Mouse (Mus musculus) activated CD4-positive, CD25-positive, alpha-beta regulatory T cell, adult 4 months (primary cell): ENCODE measurements around the gene Psma5. TPM values are rescaled to one million over a fixed set of nuclear protein-coding genes. Genes with fewer than 3 reads are reported as not detected.

Source experiments
- ATAC-seq: one replicate; pipeline ENCODE4 v1.8.0; 2017
- polyA plus RNA-seq, 2 experiments: library from polyadenylated mRNA; unstranded; fragments of 100-300 nt; shearing (Covaris generic); gene quantifications; one replicate each; pipeline ENCODE4 v1.2.1; 2017

Psma5 gene
- polyA plus RNA-seq, 2 experiments from 2014 or later, result 196 to 245 TPM

DNA sequence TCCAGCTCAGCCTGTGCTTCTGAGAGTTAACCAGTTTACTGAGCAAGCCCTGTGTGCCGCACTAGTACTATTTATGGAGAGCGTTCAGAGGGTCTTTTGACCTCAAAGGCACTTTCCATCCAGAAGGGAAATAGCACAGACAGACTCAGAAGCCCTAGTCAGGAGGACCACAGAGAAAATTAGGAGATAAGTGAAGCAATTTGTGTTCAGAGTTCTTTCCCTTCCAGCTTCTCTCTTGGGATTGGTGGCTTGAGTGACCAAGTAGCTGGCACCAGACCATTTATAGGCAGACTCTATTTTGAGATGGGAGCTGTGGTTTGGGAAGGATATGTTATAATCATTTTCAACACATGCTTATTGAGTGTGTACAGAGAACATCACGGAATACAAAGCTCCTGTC lies 49.7 kb downstream of the Psma5 start:
- no peak for ATAC-seq

DNA sequence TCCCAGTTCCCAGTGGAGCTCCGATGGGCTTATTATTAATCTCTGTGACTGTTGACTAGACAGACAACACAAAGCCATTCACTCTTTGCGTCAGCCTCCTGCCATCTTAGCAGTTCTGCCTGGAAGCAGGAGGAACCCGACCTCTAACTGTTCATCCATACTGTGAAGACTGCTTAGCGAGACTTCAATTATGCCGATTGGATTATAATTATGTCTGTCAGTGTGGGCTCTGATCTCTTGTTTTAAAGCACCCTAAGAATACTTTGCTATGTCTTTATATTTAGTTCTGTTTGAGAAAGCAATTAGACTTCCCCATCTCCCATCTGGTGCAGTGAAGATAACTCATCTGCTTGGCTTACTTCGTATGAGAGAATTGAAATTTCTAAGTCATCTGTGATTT lies 50.8 kb downstream of the Psma5 start:
- ATAC-seq, result no peak

GRCm38 (mm10) chr3:108310921-108311341 lies 54.2 kb downstream of the Psma5 start:
- no peak for ATAC-seq

- ATAC-seq, result no peak
Measured at GRCm38 (mm10) chr3:108311688-108312087, 55.0 kb downstream of the Psma5 start.

DNA sequence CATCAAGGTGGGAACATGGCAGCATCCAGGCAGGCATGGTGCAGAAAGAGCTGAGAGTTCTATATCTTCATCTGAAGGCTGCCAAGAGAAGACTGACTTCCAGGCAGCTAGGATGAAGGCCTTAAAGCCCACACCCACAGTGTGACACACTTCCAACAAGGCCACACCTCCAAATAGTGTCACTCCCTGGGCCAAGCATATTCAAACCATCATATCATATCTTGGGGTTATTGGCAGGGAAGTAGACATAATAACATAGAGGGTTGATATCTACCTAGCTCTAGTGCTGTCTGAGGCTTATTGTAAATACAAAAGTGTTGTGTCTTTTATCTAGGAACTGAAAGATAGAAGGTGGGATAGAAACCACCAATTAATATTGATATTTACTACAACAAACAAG lies 55.7 kb downstream of the Psma5 start:
- ATAC-seq, result no peak

GRCm38 (mm10) chr3:108313138-108313537 lies 56.4 kb downstream of the Psma5 start:
- no peak for ATAC-seq

DNA sequence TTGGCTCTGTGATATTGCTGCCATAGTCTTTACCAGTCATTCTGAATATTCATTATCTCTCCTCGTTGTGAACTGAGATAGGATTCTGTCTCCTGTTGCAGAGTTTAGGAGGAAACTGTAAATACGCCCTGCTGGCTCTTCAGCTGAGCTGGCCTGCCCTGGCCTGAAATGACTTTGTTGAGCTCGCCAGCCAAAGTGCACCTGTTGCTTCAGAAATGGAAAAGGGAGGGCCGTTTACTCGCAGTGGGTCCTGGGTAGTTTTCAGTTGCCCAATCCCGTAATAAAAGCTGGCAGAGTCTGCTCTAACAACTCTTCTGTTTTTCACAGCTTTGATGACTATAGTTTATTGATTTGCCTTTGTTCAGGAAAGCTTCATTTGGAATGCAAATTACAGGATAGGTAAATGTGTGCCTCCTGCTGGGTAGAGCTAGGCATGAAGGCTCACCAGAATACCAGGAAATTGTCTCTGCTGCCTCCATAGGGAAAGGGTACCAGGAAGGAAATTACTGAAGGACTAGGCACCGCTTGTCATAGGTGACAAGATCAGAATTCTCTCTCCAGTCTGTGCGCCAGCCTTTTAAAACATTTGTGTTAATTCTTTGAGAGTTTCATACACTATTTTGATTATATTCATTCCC lies 57.4 kb downstream of the Psma5 start:
- no peak for ATAC-seq

DNA sequence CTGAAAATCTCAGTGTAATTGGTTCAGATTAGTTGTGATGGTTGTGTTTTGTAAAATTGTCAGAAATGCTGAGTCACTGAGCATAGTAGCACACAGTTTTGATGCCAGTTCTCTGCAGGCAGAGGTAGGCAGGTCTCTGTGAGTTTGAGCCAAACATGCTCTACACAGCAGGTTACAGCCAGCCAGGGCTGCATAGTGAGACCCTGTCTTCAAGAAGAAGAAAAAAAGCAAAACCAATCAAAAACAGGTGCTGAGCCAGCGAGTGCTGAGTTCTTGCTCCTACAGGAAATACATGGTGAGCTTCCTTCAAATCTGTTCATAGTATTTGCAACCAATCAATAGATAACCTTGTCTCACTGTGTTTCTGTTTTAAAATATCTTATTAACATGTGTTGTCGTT lies 61.8 kb downstream of the Psma5 start:
- ATAC-seq, result no peak

- no peak for ATAC-seq
Measured at GRCm38 (mm10) chr3:108321671-108322070, 64.9 kb downstream of the Psma5 start.

GRCm38 (mm10) chr3:108322136-108322535 lies 65.4 kb downstream of the Psma5 start:
- ATAC-seq, result no peak

DNA sequence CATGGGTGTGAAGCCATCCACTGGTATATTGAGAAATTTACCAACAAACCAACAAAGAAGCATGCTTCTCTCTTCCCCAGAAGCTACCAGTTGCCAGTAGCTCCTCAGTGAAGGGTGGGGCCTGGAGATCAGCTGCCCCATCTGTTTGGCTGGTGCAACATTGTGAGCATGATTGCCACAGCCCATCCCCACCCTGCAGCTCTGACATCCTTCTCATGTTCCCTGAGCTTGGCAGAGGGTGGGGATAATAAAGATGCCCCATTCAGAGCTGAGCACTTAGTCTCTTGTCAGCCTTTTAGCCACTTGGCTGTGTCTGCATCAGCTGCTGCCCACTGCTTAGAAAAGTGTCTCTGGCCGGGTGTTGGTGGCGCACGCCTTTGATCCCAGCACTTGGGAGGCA lies 66.2 kb downstream of the Psma5 start:
- ATAC-seq, result no peak

DNA sequence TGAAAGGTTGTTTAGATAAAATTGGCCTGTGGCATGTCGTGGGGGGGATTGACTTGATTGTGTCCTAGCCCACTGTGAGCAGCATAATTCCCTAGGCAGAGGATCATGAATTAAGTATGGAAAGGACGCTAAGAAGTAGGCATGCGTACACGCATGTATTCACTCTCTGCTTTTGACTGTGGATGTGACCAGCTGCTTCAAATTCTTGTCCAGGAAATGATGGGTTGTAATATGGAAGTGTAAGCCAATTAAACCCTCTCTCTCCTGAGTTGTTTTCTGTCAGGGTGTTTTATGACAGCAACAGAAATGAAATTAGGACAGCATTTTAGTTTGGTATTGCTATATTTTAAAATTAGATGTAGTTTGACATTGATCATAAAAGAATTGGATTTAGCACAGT lies 68.1 kb downstream of the Psma5 start:
- ATAC-seq, result no peak

DNA sequence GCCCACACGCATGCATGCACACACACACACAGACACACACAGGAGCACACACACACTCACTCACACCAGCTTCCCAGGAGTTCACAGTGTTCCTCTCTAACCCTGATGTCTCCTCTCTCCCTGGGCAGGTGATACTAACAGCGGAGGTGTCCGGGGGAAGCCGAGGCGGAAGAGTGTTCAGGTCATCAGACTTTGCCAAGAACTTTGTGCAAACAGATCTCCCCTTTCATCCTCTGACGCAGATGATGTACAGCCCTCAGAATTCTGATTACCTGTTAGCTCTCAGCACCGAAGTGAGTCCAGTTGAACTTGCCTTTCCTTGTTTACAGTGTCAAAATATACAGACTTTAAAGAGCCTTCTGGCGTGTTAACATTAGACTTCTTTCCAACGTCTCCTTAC lies 68.8 kb downstream of the Psma5 start:
- ATAC-seq, result no peak

- no peak for ATAC-seq
Measured at GRCm38 (mm10) chr3:108327275-108327674, 70.5 kb downstream of the Psma5 start.

GRCm38 (mm10) chr3:108327916-108328315 lies 71.2 kb downstream of the Psma5 start:
- no peak for ATAC-seq

DNA sequence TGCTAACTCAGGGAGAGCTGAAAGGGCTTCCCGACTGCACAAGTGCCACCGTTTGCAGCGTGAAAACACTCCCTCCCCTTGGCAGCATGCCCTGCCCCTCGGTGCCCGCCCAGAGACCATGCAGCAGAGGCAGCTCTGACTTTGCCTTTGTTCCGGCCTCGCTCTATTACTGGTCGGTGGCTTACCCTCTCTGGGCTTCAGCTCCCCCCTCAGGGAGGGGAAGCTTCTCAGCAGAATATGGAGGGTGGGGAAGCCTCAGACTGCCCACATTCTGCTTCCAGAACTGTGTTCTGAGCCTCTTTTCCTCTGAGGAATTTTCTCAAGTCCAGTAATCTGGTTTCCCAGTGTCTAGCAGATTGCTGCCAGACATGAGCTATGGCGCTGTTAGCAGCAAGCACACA lies 71.7 kb downstream of the Psma5 start:
- ATAC-seq, result no peak

Other genes with a start within 250 kb of the Psma5 start
- gene Gstm1, start 239.0 kb upstream of the Psma5 start, polyA plus RNA-seq, result 1 to 10 TPM; 1.2 to 1.4 TPM
- gene Gstm4, start 212.0 kb upstream of the Psma5 start, polyA plus RNA-seq, result 1 to 10 TPM; 3.2 to 3.4 TPM
- gene Ampd2, start 170.3 kb upstream of the Psma5 start, polyA plus RNA-seq, result 10 to 100 TPM; 13.6 to 21.6 TPM
- gene Gnat2, start 164.1 kb upstream of the Psma5 start, polyA plus RNA-seq, result not detected
- 100 to 1,000 TPM; 109 to 113 TPM for gene Gnai3, start 110.8 kb upstream of the Psma5 start, polyA plus RNA-seq
- not detected for gene Gpr61, start 102.0 kb upstream of the Psma5 start, polyA plus RNA-seq
- gene Amigo1, start 70.6 kb upstream of the Psma5 start, polyA plus RNA-seq, result under 1 TPM; 0.09 to 0.19 TPM
- gene Cyb561d1, start 55.7 kb upstream of the Psma5 start, polyA plus RNA-seq, result 1 to 10 TPM; 5.9 to 6.9 TPM
- gene Atxn7l2, start 46.0 kb upstream of the Psma5 start, polyA plus RNA-seq, result 1 to 10 TPM; 4.3 to 7.8 TPM
- gene Sypl2, start 30.3 kb upstream of the Psma5 start, polyA plus RNA-seq, result not detected
- under 1 TPM in 1 of 2 experiments, not detected in 1; 0.07 TPM for gene Sort1, start 27.2 kb downstream of the Psma5 start, polyA plus RNA-seq
- gene Mybphl, start 108.0 kb downstream of the Psma5 start, polyA plus RNA-seq, result not detected
- 10 to 100 TPM in 1 of 2 experiments, 1 to 10 TPM in 1; 7.8 to 10.3 TPM for gene Psrc1, start 126.9 kb downstream of the Psma5 start, polyA plus RNA-seq
- gene Celsr2, start 158.6 kb downstream of the Psma5 start, polyA plus RNA-seq, result under 1 TPM; 0.33 to 0.65 TPM
- 100 to 1,000 TPM; 146 to 151 TPM for gene Sars, start 188.3 kb downstream of the Psma5 start, polyA plus RNA-seq